Mouse (Mus musculus): ENCODE measurements around the gene Spi1. TPM values are rescaled to one million over a fixed set of nuclear protein-coding genes. Genes with fewer than 3 reads are reported as not detected.
A peak's percentile ranks its signal among the peaks of the same experiment; 100 is the strongest.
"Not testable (repeated sequence)": the region's sequence is repeated elsewhere in the genome, so short reads cannot be mapped to it uniquely, and the experiment has no call there.

The Spi1 gene
- 1 to 10 TPM in 1 of 2 experiments, under 1 TPM in 1; 0.87 to 1.2 TPM for total RNA-seq (2021)
- long read RNA-seq, experiment 1, partial matches to known transcripts: 0 of 1 reads
- long read RNA-seq, experiment 1, other reads (novel, unspliced or antisense): 0 of 1 reads
- long read RNA-seq, experiment 2, partial matches to known transcripts: 0 of 3 reads
- long read RNA-seq, experiment 2, other reads (novel, unspliced or antisense): 0 of 3 reads

DNA sequence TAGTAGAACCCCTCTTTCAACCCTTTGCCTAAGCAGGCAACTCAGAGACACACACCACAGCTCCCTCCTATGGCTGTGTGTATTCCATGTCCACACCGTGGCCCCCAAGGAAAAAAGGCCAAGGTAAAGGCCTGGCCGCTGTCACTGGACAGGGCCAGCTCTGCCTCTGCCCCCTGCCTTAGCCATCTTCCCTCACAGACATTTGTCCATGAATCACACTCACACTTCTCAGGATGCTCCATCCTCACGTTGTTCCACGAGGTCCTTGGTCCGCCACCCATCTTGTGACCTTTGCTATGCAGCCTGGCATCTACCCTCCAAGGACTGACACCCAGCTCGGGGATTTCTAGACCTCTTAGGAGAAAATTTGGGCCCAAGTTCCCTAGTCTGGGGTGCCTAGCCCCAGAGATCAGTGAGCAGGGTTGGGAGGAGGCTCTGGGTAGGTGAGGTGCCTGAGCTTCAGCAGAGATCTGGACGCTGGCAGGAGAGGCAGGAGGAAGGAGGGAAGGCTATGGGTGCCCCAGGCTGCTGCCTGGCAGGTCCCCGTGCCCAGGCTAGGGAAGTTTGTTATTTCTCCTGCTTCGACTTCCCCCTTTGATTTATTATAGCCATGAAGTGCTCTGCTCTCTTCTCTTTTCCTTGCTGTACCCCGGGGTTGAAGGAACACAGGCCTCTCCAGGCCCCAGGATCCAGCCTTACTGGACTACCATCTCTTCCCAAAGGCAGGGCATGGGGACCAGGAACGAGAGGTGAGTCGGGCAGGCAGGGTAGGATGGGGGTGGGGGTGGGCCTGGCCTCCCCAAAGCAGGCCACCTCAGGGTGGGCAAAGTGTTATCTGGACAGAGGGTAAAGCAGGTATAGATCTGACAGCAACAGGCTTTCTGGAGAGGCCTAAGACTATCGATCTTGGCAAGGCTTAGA, at the start of gene Spi1:
Spi1 (plus strand) TSS at position 616 of the 921 bp plus-strand sequence.
- no peak for DNase-seq
- peak within 1 kb of the TSS; percentile 95 for H3K27ac ChIP-seq
- intact Hi-C loops (cut with DNase I): no loop called here
- peak within 1 kb of the TSS; percentile 28 for H3K4me3 ChIP-seq
- no peak for TF ChIP-seq CTCF (IDR thresholded peaks at IDR 0.05)

DNA sequence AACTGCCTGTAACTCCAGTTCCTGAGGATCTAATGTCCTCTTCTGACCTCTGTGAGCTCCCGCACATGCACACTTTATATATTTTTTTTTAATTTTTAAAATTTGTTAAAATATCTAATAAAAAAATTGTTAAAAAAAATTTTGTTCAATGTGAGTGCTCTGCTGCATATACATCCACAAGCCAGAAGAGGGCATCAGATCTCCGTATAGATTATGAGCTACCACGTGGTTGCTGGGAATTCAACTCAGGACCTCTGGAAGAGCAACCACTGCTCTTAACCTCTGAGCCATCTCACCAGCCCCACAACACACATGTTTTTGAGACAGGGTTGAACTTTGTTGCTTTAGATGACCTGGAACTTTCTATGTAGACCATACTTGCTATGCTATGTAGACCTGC, 49.2 kb upstream of the Spi1 start:
- TF ChIP-seq CTCF (IDR thresholded peaks at IDR 0.05): peak; percentile 50
- Histone ChIP-seq H3K27ac (no peak overlapping the region), H3K4me3 (no peak overlapping the region)
- no peak for DNase-seq
- intact Hi-C loops (cut with DNase I): loop anchor here (10.0 kb wide), 1 partner anchor 158 kb away; no protein-coding TSS in a partner anchor

DNA sequence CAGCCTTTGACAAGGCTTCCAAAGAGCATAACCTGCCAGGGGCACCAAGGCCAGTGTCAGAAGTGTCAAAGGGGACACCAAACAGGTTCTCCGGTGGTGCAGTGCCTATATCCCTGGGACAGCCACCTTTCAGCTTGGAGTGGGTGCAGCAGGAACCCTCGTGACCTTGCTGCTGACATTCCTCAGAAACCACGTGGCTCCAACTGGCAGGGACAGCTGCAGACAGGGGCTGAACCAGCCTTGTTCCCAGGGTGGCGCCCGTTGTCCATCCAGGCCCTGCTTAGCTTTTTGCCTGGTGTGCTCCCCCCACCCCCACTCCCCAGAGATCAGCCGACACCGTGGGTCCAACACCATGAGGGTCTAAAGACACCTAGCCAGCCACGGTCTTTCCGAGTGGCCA, 46.8 kb upstream of the Spi1 start, which contains the start of gene Rapsn:
Rapsn (plus strand) TSS at position 236 of the 400 bp plus-strand sequence.
- no peak; the same call in 1 of the 2 replicates for TF ChIP-seq CTCF (IDR thresholded peaks at IDR 0.05)
- Histone ChIP-seq H3K4me3 (peak within 1 kb of the TSS; percentile 75), H3K27ac (peak within 1 kb of the TSS; percentile 94)
- peak; percentile 91 for DNase-seq
- intact Hi-C loops (cut with DNase I): loop anchor here (2.0 to 10.0 kb wide), 2 partner anchors 95 to 161 kb away; partner anchors contain the start of gene Celf1

DNA sequence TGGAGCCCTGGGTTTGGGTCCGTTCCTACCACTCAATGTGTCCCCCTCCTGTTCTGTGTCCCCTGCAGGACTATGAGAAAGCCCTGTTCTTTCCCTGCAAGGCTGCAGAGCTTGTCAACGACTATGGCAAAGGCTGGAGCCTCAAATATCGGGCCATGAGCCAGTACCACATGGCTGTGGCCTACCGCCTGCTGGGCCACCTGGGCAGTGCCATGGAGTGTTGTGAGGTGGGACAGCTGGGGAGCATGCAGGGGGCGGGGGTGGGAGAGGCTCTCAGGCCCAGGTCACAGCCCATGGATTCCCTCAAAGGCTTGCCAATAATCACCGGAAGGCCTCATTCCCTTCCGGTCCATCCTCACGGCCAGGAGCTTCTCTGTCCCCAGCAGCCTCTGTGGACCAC, 40.4 kb upstream of the Spi1 start:
- TF ChIP-seq CTCF (IDR thresholded peaks at IDR 0.05): no peak
- intact Hi-C loops (cut with DNase I): no loop called here
- Histone ChIP-seq H3K27ac (no peak overlapping the region), H3K4me3 (no peak overlapping the region)
- DNase-seq: no peak

- no peak for TF ChIP-seq CTCF (IDR thresholded peaks at IDR 0.05)
- H3K27ac ChIP-seq: no peak overlapping the region
- intact Hi-C loops (cut with DNase I): no loop called here
- no peak for DNase-seq
- H3K4me3 ChIP-seq: no peak overlapping the region
Observed at GRCm38 (mm10) chr2:91042651-91043398, 39.4 kb upstream of the Spi1 start.

DNA sequence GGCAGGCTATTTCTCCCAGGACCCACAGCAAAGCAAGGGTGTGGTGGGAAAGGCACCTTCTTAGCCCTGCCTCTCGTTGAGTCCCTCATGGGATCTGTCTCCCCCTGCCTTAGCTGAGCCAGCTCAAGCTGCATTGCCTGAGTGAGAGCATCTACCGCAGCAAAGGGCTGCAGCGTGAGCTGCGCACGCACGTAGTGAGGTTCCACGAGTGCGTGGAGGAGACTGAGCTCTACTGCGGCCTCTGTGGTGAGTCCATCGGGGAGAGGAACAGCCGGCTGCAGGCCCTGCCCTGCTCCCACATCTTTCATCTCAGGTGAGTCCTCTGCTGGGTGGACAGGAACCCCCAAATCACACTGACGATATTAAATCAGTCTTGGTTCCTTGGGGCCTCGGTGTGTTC, 37.5 kb upstream of the Spi1 start:
- no peak overlapping the region for H3K27ac ChIP-seq
- no peak overlapping the region for H3K4me3 ChIP-seq
- DNase-seq: no peak
- no peak for TF ChIP-seq CTCF (IDR thresholded peaks at IDR 0.05)
- intact Hi-C loops (cut with DNase I): no loop called here

DNA sequence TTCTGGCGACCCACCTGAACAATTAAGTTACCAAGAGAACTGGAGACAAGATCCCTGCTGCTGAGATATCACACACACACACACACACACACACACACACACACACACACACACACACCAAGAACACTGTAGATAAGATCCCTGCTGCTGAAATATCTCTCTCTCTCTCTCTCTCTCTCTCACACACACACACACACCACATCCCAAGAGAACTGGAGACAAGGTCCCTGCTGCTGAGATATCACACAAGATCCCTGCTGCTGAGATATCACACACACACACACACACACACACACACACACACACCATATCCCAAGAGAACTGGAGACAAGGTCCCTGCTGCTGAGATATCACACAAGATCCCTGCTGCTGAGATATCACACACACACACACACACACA, 36.4 kb upstream of the Spi1 start:
- H3K4me3 ChIP-seq; DNase-seq; H3K27ac ChIP-seq; intact Hi-C loops (cut with DNase I): not testable (repeated sequence)

GRCm38 (mm10) chr2:91047359-91047758, 34.8 kb upstream of the Spi1 start:
- intact Hi-C loops (cut with DNase I): no loop called here
- no peak for TF ChIP-seq CTCF (IDR thresholded peaks at IDR 0.05)
- H3K4me3 ChIP-seq: no peak overlapping the region
- no peak for DNase-seq
- H3K27ac ChIP-seq: no peak overlapping the region

- no peak for TF ChIP-seq CTCF (IDR thresholded peaks at IDR 0.05)
- intact Hi-C loops (cut with DNase I): loop anchor here (5.0 kb wide), 1 partner anchor 110 kb away; the partner anchor contains the start of gene Celf1
- no peak for DNase-seq
- Histone ChIP-seq H3K4me3 (no peak overlapping the region), H3K27ac (no peak overlapping the region)
Observed at GRCm38 (mm10) chr2:91051917-91052316, 30.3 kb upstream of the Spi1 start.

DNA sequence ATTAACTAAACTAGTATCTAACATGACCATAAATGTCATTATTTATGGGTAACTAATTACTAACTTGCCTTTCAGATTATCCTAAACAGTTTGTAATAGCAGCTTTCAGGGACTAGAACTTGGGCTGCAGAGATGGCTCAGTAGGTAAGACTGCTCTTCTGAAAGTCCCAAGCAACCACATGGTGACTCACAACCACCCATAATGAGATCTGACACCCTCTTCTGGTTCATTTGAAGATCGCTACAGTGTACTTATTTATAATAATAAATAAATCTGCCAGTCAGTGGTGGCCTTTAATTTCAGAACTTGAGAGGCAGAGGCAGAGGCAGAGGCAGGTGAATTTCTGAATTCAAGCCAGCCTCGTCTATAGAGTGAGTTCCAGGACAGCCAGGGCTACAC, 29.4 kb upstream of the Spi1 start:
- intact Hi-C loops (cut with DNase I): loop anchor here (5.0 kb wide), 1 partner anchor 110 kb away; the partner anchor contains the start of gene Celf1
- peak; percentile 29 for TF ChIP-seq CTCF (IDR thresholded peaks at IDR 0.05)
- Histone ChIP-seq H3K27ac (0 out of 2 replicates have a peak overlapping the region, but pooled peaks have one; percentile 95), H3K4me3 (peak overlapping the region; percentile 93; the same call in 1 of the 2 replicates)
- no peak for DNase-seq

GRCm38 (mm10) chr2:91053181-91053933, 28.8 kb upstream of the Spi1 start:
- no peak for TF ChIP-seq CTCF (IDR thresholded peaks at IDR 0.05)
- H3K4me3 ChIP-seq: peak overlapping the region; percentile 93
- peak overlapping the region; percentile 95 for H3K27ac ChIP-seq
- intact Hi-C loops (cut with DNase I): loop anchor here (5.0 kb wide), 1 partner anchor 111 kb away; the partner anchor contains the start of gene Celf1
- no peak for DNase-seq
